Mouse (Mus musculus) MN1 (cell line): ENCODE results near the gene Atrip.

ENCODE experiments used
- DNase-seq: peaks from one replicate; pipeline ENCODE4 v3.0.0-alpha.2; 2016; ENCODE audit warnings: low spot score

The Atrip gene

GRCm38 (mm10) chr9:109038086-109038895 lies 35.6 kb downstream of the Atrip start, which contains the start of gene Shisa5:
TSS of gene Shisa5 (plus strand) at chr9:109038565.
- DNase-seq: peak; percentile 75

- no peak for DNase-seq
Observed at GRCm38 (mm10) chr9:109032435-109032834, 41.5 kb downstream of the Atrip start.

- DNase-seq: no peak
Observed at GRCm38 (mm10) chr9:109031686-109032085, 42.2 kb downstream of the Atrip start.

- DNase-seq: no peak
Observed at GRCm38 (mm10) chr9:109031001-109031400, 42.9 kb downstream of the Atrip start.

GRCm38 (mm10) chr9:109030312-109030711 lies 43.6 kb downstream of the Atrip start:
- no peak for DNase-seq

GRCm38 (mm10) chr9:109028919-109029318 lies 45.0 kb downstream of the Atrip start:
- DNase-seq: no peak

- no peak for DNase-seq
Observed at GRCm38 (mm10) chr9:109028421-109028820, 45.5 kb downstream of the Atrip start.

- DNase-seq: no peak
Observed at GRCm38 (mm10) chr9:109027521-109027920, 46.4 kb downstream of the Atrip start.

- no peak for DNase-seq
Observed at GRCm38 (mm10) chr9:109022866-109023685, 50.8 kb downstream of the Atrip start.

GRCm38 (mm10) chr9:109021428-109021827 lies 52.5 kb downstream of the Atrip start:
- DNase-seq: no peak

GRCm38 (mm10) chr9:109016973-109017604 lies 56.8 kb downstream of the Atrip start:
- no peak for DNase-seq

- no peak for DNase-seq
Observed at GRCm38 (mm10) chr9:109015397-109015796, 58.5 kb downstream of the Atrip start.

- DNase-seq: peak; percentile 26
Observed at GRCm38 (mm10) chr9:109010316-109010690, 63.6 kb downstream of the Atrip start.

- no peak for DNase-seq
Observed at GRCm38 (mm10) chr9:109009636-109010315, 64.1 kb downstream of the Atrip start.

GRCm38 (mm10) chr9:109008994-109009635 lies 64.8 kb downstream of the Atrip start:
- DNase-seq: no peak

- no peak for DNase-seq
Observed at GRCm38 (mm10) chr9:109008081-109008480, 65.8 kb downstream of the Atrip start.
